Mouse (Mus musculus) cerebellum, postnatal 25 days (tissue): Measurements from ENCODE around the gene Mpeg1.

Experiments
- DNase-seq, 2 experiments: peaks; one replicate each; pipeline ENCODE4 v3.0.0; 2021; ENCODE audit warnings: mixed read lengths in 2 of 2

The Mpeg1 gene

GRCm38 (mm10) chr19:12493453-12494186 is 33.0 kb downstream of the Mpeg1 start:
- no peak for DNase-seq

GRCm38 (mm10) chr19:12494187-12494458 is 33.5 kb downstream of the Mpeg1 start:
- no peak for DNase-seq

- no peak for DNase-seq
These were observed 34.5 kb downstream of the Mpeg1 start for GRCm38 (mm10) chr19:12494972-12495535.

- no peak for DNase-seq
These were observed 35.7 kb downstream of the Mpeg1 start for GRCm38 (mm10) chr19:12496241-12496640.

- no peak for DNase-seq
These were observed 37.3 kb downstream of the Mpeg1 start for GRCm38 (mm10) chr19:12497909-12498308.

- DNase-seq, result no peak
These were observed 37.7 kb downstream of the Mpeg1 start for GRCm38 (mm10) chr19:12498321-12498720.

GRCm38 (mm10) chr19:12498941-12499340 is 38.4 kb downstream of the Mpeg1 start:
- DNase-seq, result no peak

- no peak for DNase-seq
These were observed 38.9 kb downstream of the Mpeg1 start for GRCm38 (mm10) chr19:12499485-12499884.

- DNase-seq, result peak; percentile 42 to 61
These were observed 39.5 kb downstream of the Mpeg1 start for GRCm38 (mm10) chr19:12500124-12500523.

GRCm38 (mm10) chr19:12500881-12501311 is 40.3 kb downstream of the Mpeg1 start:
- DNase-seq, result peak; percentile 72 to 73

- DNase-seq, result peak; percentile 93 to 97
These were observed 41.1 kb downstream of the Mpeg1 start, which contains the start of gene Dtx4 for GRCm38 (mm10) chr19:12501370-12502347. Gene Dtx4 (minus strand): TSS chr19:12501454.

GRCm38 (mm10) chr19:12502756-12503155 is 42.2 kb downstream of the Mpeg1 start:
- no peak for DNase-seq

- no peak for DNase-seq
These were observed 54.0 kb downstream of the Mpeg1 start for GRCm38 (mm10) chr19:12514621-12515020.
